Mouse (Mus musculus) heart, postnatal 4 days (tissue): ENCODE results near the gene Defb26. TPM values are rescaled to one million over a fixed set of nuclear protein-coding genes. Genes with fewer than 3 reads are reported as not detected.

Experiments used
- DNase-seq: peaks from one replicate; pipeline ENCODE4 v3.0.0; 2021
- total RNA-seq, 2 experiments: library from RNA; stranded (reverse); gene quantifications; 2 replicates each; pipeline ENCODE4 v1.2.3; 2021

The Defb26 gene
- total RNA-seq: not detected

DNA sequence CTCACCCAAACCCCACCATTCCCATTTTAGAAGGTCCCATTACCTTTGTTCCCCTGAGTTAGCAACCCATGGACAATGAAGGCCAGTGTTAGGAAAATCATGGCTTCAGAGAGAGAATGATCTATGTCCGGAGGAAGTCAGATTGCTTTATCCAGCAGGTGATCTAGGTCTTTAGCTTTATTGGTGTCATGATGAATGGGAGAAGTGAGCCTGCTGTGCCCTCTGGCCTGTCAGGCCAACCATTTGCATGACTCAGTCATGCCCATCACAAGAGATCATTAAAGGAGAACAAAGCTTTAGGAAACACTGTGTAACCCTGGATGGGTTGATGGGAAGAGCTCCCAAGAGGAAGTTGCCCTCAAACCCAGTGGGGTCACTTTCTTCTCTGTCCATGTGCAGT, at the start of gene Defb26:
Gene Defb26, minus strand, starts transcription at position 101 of the 400 bp plus-strand sequence.
- no peak for DNase-seq

DNA sequence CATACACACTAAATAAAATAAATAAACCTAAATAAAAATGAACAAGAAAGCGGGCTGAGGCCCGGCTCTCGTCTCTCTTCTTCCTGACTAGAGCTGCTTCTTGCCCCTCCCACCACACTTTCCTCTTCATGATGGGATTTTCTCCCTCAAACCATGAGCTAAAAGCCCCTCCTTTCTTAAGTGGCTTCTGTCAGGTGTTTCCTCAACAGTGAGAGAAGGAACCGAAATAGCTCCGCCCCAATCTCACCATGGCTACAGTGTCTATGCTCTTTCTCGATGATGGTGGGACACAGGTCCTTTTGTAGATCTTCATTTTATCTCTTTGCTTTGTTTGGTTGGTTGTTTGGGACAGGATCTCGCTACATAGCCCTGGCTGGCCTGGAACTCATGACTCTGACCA, 45.2 kb upstream of the Defb26 start:
- no peak for DNase-seq

DNA sequence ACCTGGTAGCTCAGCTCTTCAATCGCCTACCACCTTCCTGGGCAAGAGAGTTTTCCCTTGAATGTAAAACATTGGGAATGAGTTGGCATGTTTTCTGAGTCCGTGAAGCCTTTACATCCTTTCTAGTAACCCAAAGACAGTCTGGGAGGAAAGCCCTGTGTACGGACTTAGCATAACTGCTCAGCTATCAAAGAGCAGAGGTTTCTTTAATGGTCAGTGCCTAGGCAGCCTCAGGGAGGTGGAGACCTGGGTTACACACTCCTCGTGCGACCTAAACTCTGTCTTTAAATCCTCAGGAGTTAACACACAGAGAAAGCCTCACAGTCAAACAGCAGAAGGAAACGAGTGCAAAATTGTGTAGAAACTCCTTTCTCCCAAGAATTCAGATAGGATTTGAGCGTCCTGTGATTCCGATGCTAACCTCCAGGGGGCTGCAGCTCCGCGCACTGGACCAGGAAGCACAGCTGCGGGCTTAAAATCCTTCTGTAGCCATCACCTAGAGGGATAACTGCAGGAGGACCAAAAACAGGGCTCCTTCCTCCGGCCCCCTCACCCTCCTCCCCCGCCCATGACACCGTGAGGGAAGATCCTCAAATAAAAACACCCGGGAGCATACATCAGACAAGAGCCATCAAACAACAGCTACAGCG, 42.4 kb upstream of the Defb26 start:
- DNase-seq: peak; percentile 76

DNA sequence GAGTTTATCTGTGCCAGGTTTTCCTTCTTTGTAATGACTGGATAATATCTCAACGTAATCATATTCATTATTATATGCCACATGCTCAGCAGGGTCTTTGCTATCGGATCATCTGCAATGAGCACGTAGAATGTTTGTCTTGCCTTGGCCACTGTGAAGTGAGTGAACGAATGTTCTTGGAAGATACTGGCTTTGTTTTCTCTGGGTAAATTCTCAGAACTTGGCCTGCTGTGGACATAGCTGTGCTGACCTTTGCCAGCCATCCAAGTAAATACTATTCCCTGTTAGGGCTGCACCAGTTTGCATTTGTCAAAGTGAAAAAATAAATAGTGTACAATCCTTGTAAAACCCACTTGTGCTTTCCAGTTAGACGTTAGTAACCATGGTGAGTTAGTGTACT, 36.6 kb upstream of the Defb26 start:
- DNase-seq: no peak

DNA sequence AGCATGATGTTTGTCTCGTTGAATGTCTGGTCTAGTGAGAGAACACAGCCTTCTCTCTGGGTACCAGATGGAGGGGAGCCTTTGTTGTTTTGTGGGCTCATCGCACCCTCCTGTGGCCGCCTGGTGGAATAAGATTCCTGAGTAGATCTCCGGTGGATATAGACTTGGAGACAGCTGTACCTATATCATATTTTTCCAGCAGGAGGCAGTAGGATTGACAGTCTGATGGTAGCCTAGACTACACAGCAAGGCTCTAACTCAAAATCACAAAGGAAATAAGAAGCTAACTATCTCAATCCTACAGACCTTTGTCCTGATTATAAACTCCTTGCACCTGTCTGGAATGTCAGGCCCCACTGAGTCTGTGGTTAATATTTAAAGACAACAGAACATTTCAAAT, 33.2 kb upstream of the Defb26 start:
- peak; percentile 43 for DNase-seq

DNA sequence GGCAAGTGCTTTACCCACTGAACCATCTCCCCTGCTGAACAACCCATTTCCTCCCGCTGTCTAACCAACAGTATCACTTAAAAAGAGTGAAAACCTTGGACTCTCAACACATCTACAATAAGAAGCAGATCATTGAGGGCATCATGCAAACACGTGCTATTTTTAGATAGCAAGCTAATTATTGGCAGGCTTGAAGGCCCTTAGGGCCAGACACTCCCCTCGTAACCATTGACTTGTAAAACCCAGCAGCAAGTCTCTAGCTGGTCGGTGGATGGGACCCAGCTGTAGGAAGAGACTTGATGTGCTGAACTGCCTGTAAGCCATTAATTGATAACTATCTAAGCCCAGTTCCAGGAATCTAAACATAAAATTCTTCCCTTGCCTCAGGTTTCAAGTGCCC, 32.0 kb upstream of the Defb26 start:
- no peak for DNase-seq

DNA sequence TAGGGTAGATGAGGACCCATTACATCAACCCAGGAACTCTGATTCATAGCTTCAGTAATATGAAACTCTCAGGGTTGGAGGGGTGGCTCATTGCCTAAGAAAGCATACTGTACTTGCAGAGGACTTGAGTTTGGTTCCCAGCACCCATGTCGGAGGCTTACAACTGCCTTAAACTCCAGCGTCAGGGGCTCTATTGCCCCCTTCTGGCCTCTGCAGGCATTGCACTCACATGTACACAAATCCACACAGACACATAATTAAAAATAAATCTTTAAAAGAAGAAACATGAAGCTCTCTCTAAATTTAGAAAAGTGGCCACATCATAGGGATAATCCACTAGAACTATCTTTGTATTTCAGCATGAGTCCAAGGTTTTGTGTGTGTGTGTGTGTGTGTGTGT, 31.4 kb upstream of the Defb26 start:
- no peak for DNase-seq

DNA sequence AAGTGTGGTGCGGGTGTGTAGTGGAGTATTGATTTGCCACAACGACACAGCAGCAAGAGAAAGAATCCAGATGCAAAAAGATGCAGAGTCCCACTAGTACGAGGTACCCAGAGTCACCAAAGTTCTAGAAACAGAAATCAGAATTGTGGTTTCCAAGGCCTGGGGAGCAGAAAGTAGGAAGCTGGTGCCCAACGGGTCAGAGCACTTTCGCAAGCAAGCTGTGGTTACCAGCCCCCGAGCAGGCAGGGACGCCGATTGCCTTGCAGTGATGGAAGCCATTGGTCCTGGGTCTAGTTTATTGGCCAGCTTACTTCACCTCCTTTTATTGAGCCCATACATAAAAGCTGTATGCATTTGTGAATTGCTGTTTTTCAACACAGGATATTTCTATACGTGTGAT, 30.5 kb upstream of the Defb26 start:
- no peak for DNase-seq

DNA sequence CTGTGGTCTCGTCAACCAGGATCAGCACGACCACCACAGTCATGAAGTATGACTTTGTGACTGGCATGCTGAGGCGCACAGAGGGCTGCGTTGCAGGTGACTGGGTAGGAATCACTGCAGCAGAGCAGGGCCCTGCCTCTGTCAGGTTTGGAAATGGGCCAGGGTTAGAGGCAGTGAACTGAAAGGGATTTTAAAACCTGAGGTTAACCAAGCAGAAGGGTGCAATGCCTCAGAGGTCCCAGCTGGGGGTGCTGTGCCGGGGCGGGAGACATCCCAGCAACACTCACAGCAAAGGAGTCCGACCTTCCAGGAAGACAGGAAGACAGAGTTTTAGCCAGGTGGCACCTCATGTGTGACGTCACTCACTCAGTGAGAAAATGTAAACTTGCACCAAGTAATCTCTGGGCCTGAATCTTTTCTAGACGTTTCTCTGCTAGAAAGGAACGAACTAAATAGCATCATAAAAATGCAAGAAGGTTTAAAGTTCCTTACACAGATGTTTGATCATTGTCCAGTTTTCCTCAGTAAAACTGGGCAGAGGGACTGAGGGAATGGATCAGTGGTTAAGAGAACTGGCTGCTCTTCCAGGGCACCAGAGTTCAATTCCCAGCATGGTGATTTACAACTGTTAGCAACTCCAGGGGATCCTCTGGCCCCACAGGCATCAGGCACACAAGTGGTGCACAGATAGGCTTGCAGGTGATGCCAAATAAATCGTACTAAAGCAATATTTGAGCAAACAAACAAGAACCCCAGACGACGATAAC, 28.6 kb upstream of the Defb26 start, which contains the start of gene Defb29:
Gene Defb29, minus strand, starts transcription at position 155 of the 767 bp plus-strand sequence.
- DNase-seq: no peak

DNA sequence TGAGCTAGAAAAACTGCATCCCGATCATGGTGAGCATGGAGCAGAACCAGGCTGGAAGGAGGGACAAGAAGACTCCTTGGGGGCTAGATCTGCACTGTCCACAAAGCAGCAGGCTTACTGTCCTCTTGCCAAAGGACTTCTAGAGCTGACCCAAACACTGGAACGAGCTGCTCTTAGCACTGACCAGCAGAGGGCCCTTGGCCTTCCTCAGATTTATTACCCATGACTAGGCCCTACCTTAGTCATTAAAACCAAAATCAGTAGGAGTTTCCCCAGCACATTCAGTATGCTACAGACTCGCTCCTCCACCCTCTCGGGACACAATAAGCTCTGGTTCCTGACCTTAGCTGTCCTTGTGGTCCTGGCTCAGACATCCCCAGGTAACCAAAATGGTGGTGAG, 6.5 kb upstream of the Defb26 start, which contains the start of gene Defb28:
Gene Defb28, plus strand, starts transcription at position 275 of the 400 bp plus-strand sequence.
- no peak for DNase-seq

DNA sequence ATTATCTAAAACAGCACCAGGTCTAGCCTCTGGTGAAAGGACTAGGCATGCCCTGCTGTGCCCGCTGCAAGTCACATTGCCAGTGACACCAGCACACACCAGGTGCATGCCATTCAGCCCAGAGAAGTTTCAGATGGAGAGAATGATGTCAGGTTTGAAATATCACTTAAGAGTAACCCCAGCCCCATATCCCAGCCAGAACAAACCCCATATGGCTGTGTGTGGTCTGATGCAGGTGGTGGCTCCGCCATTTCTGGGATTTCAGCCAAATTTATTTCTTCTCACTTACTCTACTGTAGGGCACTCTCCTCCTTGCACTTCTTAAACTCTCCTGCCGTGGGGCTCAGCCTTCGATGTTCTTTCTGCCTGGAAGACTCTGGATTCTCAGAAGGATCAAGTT, 4.6 kb upstream of the Defb26 start:
- DNase-seq: no peak

DNA sequence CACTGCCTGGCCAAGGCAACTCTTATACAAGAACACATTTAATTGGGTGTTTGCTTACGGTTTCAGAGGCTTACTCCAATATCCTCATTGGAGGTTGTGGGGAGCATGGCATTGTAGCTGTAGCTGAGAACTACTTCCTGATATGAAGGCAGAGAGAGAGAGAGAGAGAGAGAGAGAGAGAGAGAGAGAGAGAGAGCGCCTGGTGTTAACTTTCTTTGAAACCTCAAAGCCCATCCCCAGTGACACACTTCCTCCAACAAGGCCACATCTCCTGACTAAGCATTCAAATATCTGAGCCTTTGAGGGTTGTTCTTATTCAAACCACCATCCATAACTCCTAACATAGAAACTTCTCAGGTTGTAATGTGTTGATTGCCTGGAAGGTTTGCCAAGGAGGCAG, 7.5 kb downstream of the Defb26 start:
- no peak for DNase-seq

DNA sequence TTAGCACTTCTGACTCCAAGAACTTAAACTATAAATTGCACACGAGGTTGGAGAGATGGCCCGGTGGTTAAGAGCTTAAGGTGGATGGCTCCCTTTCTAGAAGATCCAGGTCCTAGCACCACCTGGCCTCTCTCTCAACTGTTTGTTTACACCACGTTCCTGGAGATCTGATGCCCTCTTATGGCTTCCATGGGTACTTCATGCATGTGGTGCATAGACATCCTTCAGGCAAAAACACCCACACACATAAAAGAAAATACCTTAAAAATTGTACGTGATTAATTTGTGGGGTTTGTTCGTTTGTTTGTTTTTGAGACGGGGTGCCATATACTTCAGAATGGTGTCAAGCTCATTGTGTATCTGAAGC, 10.6 kb downstream of the Defb26 start:
- no peak for DNase-seq

DNA sequence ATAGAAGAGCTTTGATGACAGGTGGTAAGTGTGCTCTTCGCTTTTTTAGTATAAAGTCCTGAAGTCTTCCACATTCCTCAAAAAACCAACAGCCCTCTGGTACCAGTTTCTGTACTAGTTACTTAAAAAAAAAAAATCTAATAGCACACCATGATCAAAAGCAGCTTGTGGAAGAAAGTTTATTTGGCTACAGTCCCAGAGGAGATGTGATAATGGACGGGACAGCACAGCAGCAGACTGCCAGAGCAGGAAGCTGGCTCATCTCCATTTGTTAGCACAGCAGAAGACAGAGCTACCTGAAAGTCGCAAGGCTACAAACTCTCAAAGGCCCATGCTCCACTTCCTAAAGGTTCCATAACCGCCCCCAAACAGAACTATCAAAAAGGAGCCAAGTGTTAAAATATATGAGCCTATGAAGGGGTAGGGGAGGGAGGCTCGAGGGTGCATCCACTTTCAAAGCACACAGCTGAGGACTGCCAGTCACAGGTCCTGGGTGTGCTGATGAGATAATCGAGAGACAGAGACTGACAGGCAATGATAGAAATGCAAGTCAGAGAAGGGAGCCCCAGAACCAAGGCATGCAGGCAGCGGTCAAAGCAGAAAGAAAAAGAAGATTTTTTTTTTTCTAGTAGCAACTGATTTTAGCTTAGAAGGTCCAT, 11.2 kb downstream of the Defb26 start:
- DNase-seq: no peak

DNA sequence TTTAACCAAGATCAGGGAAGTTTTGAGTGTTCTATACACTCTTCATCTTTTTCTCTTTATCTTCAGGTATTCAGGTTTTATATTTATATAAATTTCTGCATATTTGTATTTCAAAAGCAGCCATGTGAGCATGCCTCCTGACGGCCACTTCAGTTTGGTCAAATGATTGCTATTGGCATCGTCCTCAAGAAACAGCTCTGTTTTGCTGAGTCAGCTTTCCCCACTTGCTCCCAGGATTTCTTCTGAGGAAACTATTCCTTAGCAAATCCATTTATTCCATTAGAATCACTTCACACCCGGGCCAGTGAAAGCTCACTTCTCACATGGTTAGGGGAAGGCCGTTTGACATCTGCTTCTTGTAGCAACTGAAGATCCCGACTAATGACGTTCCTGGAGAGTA, 13.5 kb downstream of the Defb26 start:
- no peak for DNase-seq

DNA sequence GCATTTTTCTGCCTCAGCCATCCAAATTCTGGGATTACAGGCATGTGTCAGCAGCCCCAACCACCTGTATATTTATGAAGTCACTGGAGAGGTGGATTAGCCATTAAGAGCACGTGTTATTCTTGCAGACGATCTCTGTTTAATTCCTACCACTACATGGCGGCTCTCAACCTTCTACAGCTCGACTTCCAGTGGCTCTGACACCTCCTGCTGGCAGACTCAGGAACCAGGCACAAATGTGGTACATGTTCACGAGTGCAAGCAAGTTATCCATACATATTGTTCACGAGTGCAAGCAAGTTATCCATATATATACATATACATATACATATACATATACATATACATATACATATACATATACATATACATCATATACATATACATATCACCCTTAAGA, 18.3 kb downstream of the Defb26 start:
- no peak for DNase-seq

DNA sequence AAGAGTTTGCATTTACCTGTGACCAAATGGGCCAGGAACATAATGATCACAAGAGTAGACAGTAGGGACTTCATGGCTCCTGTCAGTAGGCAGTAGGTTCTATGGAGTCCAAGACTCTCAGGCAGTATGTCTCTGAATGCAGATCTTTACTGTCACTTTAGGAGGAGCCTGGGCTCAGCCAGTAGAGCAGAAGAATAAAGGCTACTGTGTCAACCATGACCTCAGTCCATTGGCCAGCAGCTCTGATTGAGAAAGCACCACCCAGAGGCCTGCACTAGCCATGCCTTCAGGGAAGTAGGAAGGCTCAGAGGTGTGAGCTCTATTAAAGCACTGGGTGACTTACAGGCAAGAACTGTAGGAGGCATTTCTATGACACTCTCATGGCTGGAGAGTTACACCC, 21.5 kb downstream of the Defb26 start, which contains the start of gene Defb22:
Gene Defb22, minus strand, starts transcription at position 101 of the 400 bp plus-strand sequence.
- no peak for DNase-seq

DNA sequence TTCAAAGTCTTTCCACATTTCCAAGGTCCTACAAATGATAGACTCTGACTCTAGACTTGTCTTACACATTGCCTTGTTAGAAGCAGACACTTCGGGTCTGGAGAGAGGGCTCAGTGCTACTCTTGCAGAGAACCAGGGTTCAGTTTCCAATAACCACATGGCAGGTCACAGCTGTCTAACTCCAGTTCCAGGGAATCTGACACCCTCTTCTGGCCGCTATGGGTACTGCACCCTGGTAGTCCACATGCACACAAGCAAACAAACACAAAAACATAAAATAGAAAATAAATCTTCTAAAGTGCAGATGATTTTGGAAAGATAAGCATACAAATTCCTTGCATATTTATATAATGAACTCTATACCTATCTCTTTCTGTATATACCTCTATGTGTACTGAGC, 24.5 kb downstream of the Defb26 start:
- DNase-seq: no peak

DNA sequence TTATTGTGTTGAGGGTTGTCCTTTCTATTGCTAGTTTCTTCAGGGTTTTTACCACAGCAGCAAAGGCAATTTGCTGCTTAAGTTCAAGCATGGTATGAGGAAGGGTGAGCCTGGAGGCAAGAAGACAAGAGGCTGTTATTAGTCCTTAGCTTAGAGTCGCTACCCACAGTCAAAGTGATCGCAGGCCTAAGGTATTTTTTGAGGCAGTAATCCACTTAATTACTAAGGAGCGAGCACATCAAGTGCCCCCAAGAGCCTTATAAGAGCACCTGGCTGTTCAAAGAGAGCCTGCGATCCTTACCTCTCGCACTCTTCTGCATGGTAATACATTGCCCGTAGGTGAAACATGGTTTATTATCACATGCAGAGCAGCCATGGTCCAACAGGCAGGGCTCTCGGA, 29.8 kb downstream of the Defb26 start:
- DNase-seq: no peak

DNA sequence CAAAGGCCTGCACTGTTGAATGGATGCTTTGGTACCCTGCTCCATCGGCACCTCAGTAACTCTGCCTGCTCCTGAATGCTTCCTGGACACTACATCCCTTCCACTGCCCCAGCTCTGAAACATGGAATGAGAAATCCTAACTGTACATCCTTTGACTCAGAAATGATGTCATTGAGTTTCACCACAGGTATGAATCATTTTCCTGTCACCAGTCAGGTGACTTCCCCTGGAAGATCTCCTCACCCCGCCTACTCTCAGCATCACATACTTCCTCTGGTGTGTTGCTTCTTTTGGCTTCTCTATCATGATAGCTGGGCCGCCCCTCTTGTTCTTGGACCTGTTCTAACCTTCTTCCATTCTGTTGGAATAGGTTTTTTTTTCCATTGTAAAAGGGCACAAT, 30.6 kb downstream of the Defb26 start:
- no peak for DNase-seq

DNA sequence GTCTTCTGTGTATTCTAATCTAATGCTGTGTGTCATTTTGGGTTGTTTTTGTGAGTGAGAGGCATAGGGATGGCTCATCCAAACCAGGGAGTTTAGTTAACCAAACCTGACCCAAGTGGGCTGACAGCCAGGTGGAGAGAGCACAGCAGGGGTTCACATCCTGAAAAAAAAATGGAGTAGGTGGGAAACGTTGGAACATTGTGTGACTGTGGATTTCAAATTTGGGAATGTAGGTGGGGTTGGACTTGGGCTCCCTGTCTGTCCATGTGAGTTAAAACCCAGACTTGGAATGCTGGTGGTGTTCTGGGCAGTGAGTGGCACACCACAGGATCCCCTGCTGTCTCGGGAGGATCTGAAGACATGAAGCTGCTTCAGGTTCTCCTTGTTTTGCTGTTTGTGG, 34.7 kb downstream of the Defb26 start, which contains the start of gene Defb20:
Gene Defb20, plus strand, starts transcription at position 301 of the 400 bp plus-strand sequence.
- DNase-seq: no peak

DNA sequence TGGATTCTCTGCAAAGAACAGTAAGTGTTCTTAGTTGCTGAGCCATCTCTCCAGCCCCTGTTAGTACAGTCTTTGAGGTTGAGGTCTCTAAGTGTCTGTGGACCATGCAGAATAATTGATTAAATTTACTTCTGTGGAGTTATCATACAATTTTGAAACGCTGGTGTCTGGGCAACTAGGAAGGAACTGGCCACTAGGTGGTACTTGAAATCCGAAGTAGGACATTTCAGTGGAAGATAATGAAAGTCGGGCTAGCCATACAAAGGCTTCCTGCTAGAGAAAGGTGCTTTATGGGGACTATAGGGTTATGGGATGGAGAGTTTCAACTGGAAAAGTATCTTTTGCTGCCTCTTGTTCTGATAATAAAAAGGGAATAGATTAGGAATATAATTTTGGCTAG, 39.1 kb downstream of the Defb26 start:
- DNase-seq: no peak

DNA sequence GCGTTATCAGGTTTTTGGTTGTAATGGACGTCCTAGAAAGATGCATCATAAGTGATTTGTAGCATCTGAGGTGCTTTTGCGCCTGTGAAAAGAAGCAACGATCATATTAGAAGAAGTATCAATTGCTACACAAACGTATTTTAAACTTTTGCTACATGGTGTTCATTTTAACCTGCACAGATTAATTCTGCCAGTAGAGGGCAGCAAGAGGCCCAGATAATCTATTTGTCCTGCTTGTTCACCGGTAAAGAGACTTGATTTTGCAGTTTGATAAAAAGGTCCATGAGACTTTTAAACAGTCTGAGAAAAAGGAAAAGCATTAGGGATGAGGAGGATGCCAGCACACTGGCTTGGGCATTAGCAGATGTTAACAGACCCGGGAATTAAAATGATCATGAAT, 40.5 kb downstream of the Defb26 start:
- DNase-seq: peak; percentile 51
